Mouse (Mus musculus) layer of hippocampus, postnatal 36 days (tissue): Measurements from ENCODE around the gene Usp43. TPM values are rescaled to one million over a fixed set of nuclear protein-coding genes. Genes with fewer than 3 reads are reported as not detected.

Source experiments
- DNase-seq, 2 experiments: peaks; one replicate each; pipeline ENCODE4 v3.0.0; 2022
- total RNA-seq, 2 experiments: library from RNA; stranded (reverse); gene quantifications; 2 replicates each; pipeline ENCODE4 v1.2.3; 2021

Usp43 gene
- total RNA-seq, 2 experiments from 2014 or later: 0.28 to 0.77 TPM

- DNase-seq: no peak
Observed at GRCm38 (mm10) chr11:67806832-67807597, 114.9 kb downstream of the Usp43 start.

GRCm38 (mm10) chr11:67805538-67805937, 116.4 kb downstream of the Usp43 start:
- DNase-seq: no peak

Other genes with a start within 250 kb of the Usp43 start
- 1 to 10 TPM; 1.8 to 2.9 TPM for gene Rcvrn, start 226.8 kb downstream of the Usp43 start, total RNA-seq
- 1 to 10 TPM; 1.9 to 2.7 TPM for gene Glp2r, start 151.0 kb downstream of the Usp43 start, total RNA-seq
- not detected for gene Gsg1l2, start 147.5 kb downstream of the Usp43 start, total RNA-seq
- gene Dhrs7c, start 124.0 kb downstream of the Usp43 start, total RNA-seq: not detected
- 1 to 10 TPM; 1.1 to 1.2 TPM for gene Cfap52, start 43.5 kb upstream of the Usp43 start, total RNA-seq
- gene Stx8, start 44.0 kb upstream of the Usp43 start, total RNA-seq: 10 to 100 TPM; 39.3 to 43.9 TPM